Mouse (Mus musculus) embryonic fibroblast, embryonic 13.5 days (primary cell): ENCODE results near the gene Slc25a1.

ENCODE experiments used
- CTCF ChIP-seq: IDR thresholded peaks from 2 replicates; pipeline ENCODE4 v1.5.1; 2011; ENCODE audit warnings: mild to moderate bottlenecking, control low read depth, low read length, moderate library complexity, borderline replicate concordance; ENCODE audit not compliant: insufficient read depth
- POLR2A ChIP-seq: IDR thresholded peaks from 2 replicates; pipeline ENCODE4 v1.6.1; 2011; ENCODE audit warnings: low read depth, mild to moderate bottlenecking, control low read depth, low read length, moderate library complexity

GRCm38 (mm10) chr16:17890342-17890727, 37.7 kb downstream of the Slc25a1 start:
- TF ChIP-seq CTCF: no peak
- TF ChIP-seq POLR2A: no peak
